Mouse (Mus musculus) megakaryocyte, embryonic 14.5 days (primary cell): ENCODE results near the gene Ccl24.

Experiments
- FLI1 ChIP-seq: IDR thresholded peaks from 2 replicates; pipeline ENCODE4 v1.6.1; 2012; ENCODE audit warnings: low read length, inconsistent platforms, mixed read lengths
- GATA1 ChIP-seq: IDR thresholded peaks from 3 replicates; pipeline ENCODE4 v1.6.1; 2012; ENCODE audit warnings: mixed read lengths, low read length, inconsistent platforms, borderline replicate concordance

GRCm38 (mm10) chr5:135533431-135533830, 39.4 kb downstream of the Ccl24 start:
- TF ChIP-seq FLI1 (no peak), GATA1 (no peak)
